Mouse (Mus musculus): ENCODE measurements around the gene Rbm17. TPM values are rescaled to one million over a fixed set of nuclear protein-coding genes. Genes with fewer than 3 reads are reported as not detected.

Gene Rbm17
- 107 and 108 TPM in 2 replicates for polyA plus RNA-seq (2016; fragmentation: Nextera tagmentation; extraction: Ambion mirVana)

DNA sequence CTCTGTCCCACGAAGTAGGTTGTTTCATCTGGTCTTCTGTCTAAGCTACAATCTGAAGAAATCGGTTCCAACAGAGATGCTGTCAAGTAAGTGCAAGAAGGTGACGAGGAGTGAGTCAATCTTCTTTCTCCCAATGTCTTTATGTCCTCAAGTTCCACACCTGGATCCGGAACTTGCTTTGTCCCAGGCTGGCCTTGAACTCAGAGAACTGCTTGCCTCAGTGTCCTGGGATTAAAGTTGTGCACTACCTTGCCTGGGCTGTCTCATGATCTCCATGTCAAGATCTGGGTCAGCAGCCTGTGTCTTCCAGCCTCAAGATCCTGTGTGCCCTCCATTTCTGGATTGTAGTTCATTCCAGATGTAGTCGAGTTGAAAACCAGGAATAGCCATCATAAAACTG is at the start of gene Rbm17:
Rbm17 (minus strand) TSS at position 101 of the 400 bp plus-strand sequence.
- H3K4me1 ChIP-seq: peaks cover 20% of the 10 kb centered on the region
- H3K9ac ChIP-seq: peak within 1 kb of the TSS; percentile 95
- ATAC-seq: no peak
- WGBS (ENCODE audit: insufficient replicate concordance): 66% methylated on average over 5 of the region's 5 CpGs
- peak within 1 kb of the TSS; percentile 78 for H3K27ac ChIP-seq
- peaks cover 21% of the 10 kb centered on the region for H3K36me3 ChIP-seq
- no peaks in the 10 kb centered on the region for H3K9me3 ChIP-seq (replicated peaks)
- H3K4me3 ChIP-seq: peak within 1 kb of the TSS; percentile 94
- peak within 1 kb of the TSS; percentile 80 for H3K4me2 ChIP-seq
- no peaks in the 10 kb centered on the region for H3K27me3 ChIP-seq (replicated peaks)

- no peak for ATAC-seq
- no peaks in the 10 kb centered on the region for H3K9me3 ChIP-seq (replicated peaks)
- 24% methylated on average over 6 of the region's 6 CpGs for WGBS (ENCODE audit: insufficient replicate concordance)
Measured at GRCm38 (mm10) chr2:11653330-11653729, 49.4 kb upstream of the Rbm17 start.

DNA sequence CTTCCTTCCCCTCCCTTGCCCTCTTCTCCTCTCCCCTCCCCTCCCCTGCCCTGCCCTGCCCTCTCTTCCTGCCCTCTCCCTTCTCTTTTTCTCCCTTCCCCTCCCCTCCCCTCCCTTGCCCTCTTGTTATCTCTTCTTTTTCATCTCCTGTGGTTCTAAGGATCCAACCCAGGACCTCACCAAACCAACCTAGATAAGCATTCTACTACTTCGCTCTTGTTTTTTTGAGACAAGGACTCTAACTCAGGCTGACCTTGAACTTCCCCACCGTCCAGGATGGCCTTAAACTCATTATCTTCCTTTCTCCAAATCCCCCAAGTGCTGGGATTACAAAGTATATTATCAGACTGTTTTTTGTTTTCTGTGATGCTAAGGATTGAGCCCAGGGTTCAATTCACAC is 48.8 kb upstream of the Rbm17 start:
- no peak overlapping the region for H3K9ac ChIP-seq
- H3K27me3 ChIP-seq (replicated peaks): no peaks in the 10 kb centered on the region
- no peaks in the 10 kb centered on the region for H3K9me3 ChIP-seq (replicated peaks)
- H3K4me3 ChIP-seq: no peak overlapping the region
- H3K36me3 ChIP-seq: no peaks in the 10 kb centered on the region
- no peak overlapping the region for H3K4me2 ChIP-seq
- WGBS (ENCODE audit: insufficient replicate concordance): 15% methylated on average over 2 of the region's 2 CpGs
- ATAC-seq: no peak
- H3K27ac ChIP-seq: no peak overlapping the region
- no peaks in the 10 kb centered on the region for H3K4me1 ChIP-seq

More at GRCm38 (mm10) chr2:11653330-11653729, 49.4 kb upstream of the Rbm17 start:
- H3K4me2 ChIP-seq: no peak overlapping the region
- no peaks in the 10 kb centered on the region for H3K27me3 ChIP-seq (replicated peaks)
- no peaks in the 10 kb centered on the region for H3K4me1 ChIP-seq
- H3K4me3 ChIP-seq: no peak overlapping the region
- H3K9ac ChIP-seq: no peak overlapping the region
- no peak overlapping the region for H3K27ac ChIP-seq
- no peaks in the 10 kb centered on the region for H3K36me3 ChIP-seq

DNA sequence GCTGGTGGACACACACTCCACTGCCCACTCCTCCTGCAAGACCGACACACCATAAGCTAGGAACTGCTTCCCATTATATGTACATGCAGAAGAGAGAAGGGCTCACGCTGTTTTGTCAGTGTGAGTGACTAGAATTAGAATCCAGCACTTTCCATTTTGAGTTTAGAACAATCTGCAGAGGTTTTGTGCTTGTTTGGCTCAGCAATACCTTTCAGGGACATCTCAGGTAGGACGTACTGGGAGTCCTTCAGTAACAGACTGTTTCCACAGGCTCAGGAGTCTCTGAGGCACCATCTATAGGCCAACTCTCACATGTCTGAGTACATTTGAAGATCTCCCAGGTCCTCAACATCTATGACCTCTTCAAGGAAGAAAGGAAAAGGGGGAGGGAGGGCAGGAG is 48.2 kb upstream of the Rbm17 start:
- H3K9me3 ChIP-seq (replicated peaks): no peaks in the 10 kb centered on the region

DNA sequence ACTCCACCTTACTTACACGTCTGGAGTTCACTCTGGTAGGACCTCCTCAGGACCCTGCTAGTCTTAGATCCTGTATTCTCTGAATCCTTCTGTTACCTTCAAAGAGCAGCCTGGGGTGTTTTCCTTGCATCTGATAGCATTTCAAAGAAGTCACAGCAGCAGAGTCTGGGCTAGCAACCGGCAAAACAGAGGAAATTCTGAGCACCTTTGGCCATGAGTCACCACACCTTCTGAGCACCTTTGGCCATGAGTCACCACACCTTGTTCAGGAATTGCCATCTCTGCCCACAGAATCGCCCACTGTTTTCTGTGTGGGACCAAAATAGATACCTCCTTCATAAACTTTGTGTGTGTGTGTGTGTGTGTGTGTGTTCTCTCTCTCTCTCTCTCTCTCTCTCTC is 47.5 kb upstream of the Rbm17 start:
- H3K9me3 ChIP-seq (replicated peaks): no peaks in the 10 kb centered on the region
- H3K27me3 ChIP-seq (replicated peaks): no peaks in the 10 kb centered on the region
- ATAC-seq: no peak
- no peaks in the 10 kb centered on the region for H3K36me3 ChIP-seq
- no peak overlapping the region for H3K4me3 ChIP-seq
- H3K27ac ChIP-seq: no peak overlapping the region
- 28% methylated on average over 3 of the region's 3 CpGs for WGBS (ENCODE audit: insufficient replicate concordance)
- H3K4me2 ChIP-seq: no peak overlapping the region
- no peak overlapping the region for H3K9ac ChIP-seq
- H3K4me1 ChIP-seq: no peaks in the 10 kb centered on the region

More for the DNA sequence above, 48.2 kb upstream of the Rbm17 start:
- Histone ChIP-seq H3K4me3 (no peak overlapping the region), H3K4me1 (no peaks in the 10 kb centered on the region), H3K27ac (no peak overlapping the region), H3K36me3 (no peaks in the 10 kb centered on the region), H3K27me3 (replicated peaks) (no peaks in the 10 kb centered on the region), H3K9ac (no peak overlapping the region), H3K4me2 (no peak overlapping the region)
- no peak for ATAC-seq
- WGBS (ENCODE audit: insufficient replicate concordance): 66% methylated on average over 3 of the region's 3 CpGs

- Histone ChIP-seq H3K9ac (no peak overlapping the region), H3K4me2 (no peak overlapping the region), H3K27me3 (replicated peaks) (no peaks in the 10 kb centered on the region), H3K4me3 (no peak overlapping the region), H3K9me3 (replicated peaks) (no peaks in the 10 kb centered on the region), H3K4me1 (no peaks in the 10 kb centered on the region), H3K36me3 (no peaks in the 10 kb centered on the region), H3K27ac (no peak overlapping the region)
- 58% methylated on average over 2 of the region's 2 CpGs for WGBS (ENCODE audit: insufficient replicate concordance)
- no peak for ATAC-seq
Measured at GRCm38 (mm10) chr2:11645297-11645696, 41.3 kb upstream of the Rbm17 start.

- no peaks in the 10 kb centered on the region for H3K27me3 ChIP-seq (replicated peaks)
- no peak overlapping the region for H3K9ac ChIP-seq
- no peak overlapping the region for H3K4me2 ChIP-seq
- WGBS (ENCODE audit: insufficient replicate concordance): 63% methylated on average over 1 of the region's 1 CpGs
- no peak overlapping the region for H3K27ac ChIP-seq
- no peak overlapping the region for H3K4me3 ChIP-seq
- ATAC-seq: no peak
- H3K4me1 ChIP-seq: no peaks in the 10 kb centered on the region
- no peaks in the 10 kb centered on the region for H3K9me3 ChIP-seq (replicated peaks)
- no peaks in the 10 kb centered on the region for H3K36me3 ChIP-seq
Measured at GRCm38 (mm10) chr2:11644057-11644456, 40.1 kb upstream of the Rbm17 start.

DNA sequence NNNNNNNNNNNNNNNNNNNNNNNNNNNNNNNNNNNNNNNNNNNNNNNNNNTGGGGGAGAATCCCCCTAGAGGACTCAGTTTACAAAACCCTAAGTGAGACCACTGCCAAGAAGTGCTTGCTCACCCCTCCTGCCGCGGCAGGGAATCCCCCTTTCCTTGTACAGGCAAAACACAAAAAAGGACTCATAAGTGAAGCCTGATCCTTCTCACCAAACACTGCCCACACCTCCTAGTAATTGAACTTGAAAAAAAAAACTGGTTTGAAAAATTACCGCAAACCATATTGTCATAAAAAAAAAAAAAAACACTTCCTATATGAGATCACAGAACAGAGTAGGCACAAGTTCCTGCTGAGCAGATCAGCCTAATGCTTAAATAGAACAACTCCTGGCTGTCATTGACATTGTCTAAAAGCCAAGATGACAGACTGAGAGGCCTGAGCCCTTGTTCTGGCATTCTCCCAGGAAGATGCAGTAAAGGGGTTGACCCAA is 38.5 kb upstream of the Rbm17 start, which contains the start of gene Il2ra:
Il2ra (plus strand) TSS at position 357 of the 491 bp plus-strand sequence.
- Histone ChIP-seq H3K27ac (no peak within 1 kb of the TSS), H3K4me1 (no peaks in the 10 kb centered on the region), H3K9me3 (replicated peaks) (no peaks in the 10 kb centered on the region), H3K4me3 (no peak within 1 kb of the TSS), H3K4me2 (no peak within 1 kb of the TSS), H3K9ac (no peak within 1 kb of the TSS), H3K27me3 (replicated peaks) (no peaks in the 10 kb centered on the region), H3K36me3 (no peaks in the 10 kb centered on the region)
- ATAC-seq: no peak
- 70% methylated on average over 3 of the region's 3 CpGs for WGBS (ENCODE audit: insufficient replicate concordance)

DNA sequence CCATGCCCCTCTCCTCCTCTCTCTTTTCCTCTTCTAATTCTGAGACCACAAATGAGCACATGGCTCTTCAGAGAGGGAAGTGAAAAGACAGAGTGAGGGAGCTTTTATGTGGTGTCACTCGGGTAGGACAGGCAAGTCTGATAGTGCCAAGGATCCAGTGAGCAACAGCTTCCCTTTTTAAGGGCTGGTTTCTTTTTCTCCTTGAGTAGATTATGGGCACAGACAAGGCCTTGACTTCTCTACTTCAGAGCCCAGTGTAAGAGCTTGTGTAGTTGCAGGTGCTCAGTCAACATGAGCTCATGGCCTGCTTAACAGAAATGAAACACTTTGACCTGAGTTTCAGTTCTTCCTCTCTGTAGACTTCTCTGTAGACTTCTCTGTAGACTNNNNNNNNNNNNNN is 33.2 kb upstream of the Rbm17 start:
- no peaks in the 10 kb centered on the region for H3K9me3 ChIP-seq (replicated peaks)
- no peak for ATAC-seq
- no peak overlapping the region for H3K4me3 ChIP-seq
- H3K4me2 ChIP-seq: no peak overlapping the region
- H3K27me3 ChIP-seq (replicated peaks): no peaks in the 10 kb centered on the region
- 6% methylated on average over 1 of the region's 1 CpGs for WGBS (ENCODE audit: insufficient replicate concordance)
- H3K27ac ChIP-seq: no peak overlapping the region
- no peaks in the 10 kb centered on the region for H3K4me1 ChIP-seq
- no peak overlapping the region for H3K9ac ChIP-seq
- no peaks in the 10 kb centered on the region for H3K36me3 ChIP-seq

GRCm38 (mm10) chr2:11636138-11636480 is 32.2 kb upstream of the Rbm17 start:
- 63% methylated on average over 3 of the region's 3 CpGs for WGBS (ENCODE audit: insufficient replicate concordance)
- H3K9me3 ChIP-seq (replicated peaks): no peaks in the 10 kb centered on the region
- H3K4me1 ChIP-seq: no peaks in the 10 kb centered on the region
- H3K27ac ChIP-seq: no peak overlapping the region
- no peak overlapping the region for H3K4me2 ChIP-seq
- H3K27me3 ChIP-seq (replicated peaks): no peaks in the 10 kb centered on the region
- H3K4me3 ChIP-seq: no peak overlapping the region
- no peaks in the 10 kb centered on the region for H3K36me3 ChIP-seq
- H3K9ac ChIP-seq: no peak overlapping the region
- ATAC-seq: no peak

DNA sequence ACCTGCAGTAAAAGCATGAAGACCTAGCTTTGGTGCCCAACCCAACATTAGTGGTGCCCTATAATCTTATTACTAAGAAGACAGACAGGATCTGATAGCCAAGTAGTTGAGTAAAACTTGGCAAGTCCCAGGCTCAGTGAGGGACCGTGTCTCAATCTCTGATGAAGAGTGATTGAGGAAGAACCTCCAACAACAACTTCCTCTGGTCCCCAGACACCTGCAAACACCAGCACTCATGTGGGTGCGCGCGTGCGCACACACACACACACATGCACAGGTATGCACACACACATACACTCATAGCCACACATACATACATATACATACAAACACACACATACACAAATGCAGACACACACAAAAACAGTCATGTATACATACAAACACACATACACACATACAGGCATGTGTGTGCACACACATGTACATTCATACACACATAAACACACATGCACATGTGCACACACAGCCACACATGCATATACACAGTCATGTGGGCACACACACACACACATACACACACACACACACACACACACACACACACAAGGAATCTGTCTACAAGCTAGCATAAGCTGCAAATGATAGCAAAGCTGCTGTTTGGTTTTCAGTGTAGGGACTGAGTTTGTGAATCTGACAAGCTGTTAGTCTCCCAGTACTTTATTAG is 31.7 kb upstream of the Rbm17 start:
- no peak for ATAC-seq
- no peak overlapping the region for H3K9ac ChIP-seq
- H3K4me1 ChIP-seq: no peaks in the 10 kb centered on the region
- H3K27ac ChIP-seq: no peak overlapping the region
- no peaks in the 10 kb centered on the region for H3K36me3 ChIP-seq
- H3K27me3 ChIP-seq (replicated peaks): no peaks in the 10 kb centered on the region
- H3K4me3 ChIP-seq: no peak overlapping the region
- H3K9me3 ChIP-seq (replicated peaks): no peaks in the 10 kb centered on the region
- 76% methylated on average over 5 of the region's 5 CpGs for WGBS (ENCODE audit: insufficient replicate concordance)
- no peak overlapping the region for H3K4me2 ChIP-seq

DNA sequence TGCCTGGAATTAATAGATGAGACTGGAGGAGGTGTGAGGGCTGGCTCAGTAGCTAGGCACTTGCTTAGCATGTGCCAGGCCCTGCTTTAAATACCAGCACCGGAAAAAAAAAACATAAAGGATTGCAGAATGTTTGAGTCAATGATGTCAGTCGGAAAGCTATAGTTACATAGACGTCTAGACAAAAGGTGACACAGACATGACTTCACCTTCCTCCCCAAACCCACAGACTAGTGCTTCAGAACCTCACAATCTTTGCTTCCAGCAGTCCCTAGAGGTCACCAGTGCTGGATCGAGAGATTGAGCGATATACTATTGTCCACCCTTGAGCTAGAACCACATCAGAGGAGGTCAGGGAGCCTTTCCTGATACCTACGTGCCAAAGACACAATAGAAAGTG is 31.1 kb upstream of the Rbm17 start:
- Histone ChIP-seq H3K4me2 (no peak overlapping the region), H3K9ac (no peak overlapping the region), H3K9me3 (replicated peaks) (no peaks in the 10 kb centered on the region), H3K4me1 (no peaks in the 10 kb centered on the region), H3K27ac (no peak overlapping the region), H3K27me3 (replicated peaks) (no peaks in the 10 kb centered on the region), H3K4me3 (no peak overlapping the region), H3K36me3 (no peaks in the 10 kb centered on the region)
- 70% methylated on average over 6 of the region's 6 CpGs for WGBS (ENCODE audit: insufficient replicate concordance)
- ATAC-seq: no peak

DNA sequence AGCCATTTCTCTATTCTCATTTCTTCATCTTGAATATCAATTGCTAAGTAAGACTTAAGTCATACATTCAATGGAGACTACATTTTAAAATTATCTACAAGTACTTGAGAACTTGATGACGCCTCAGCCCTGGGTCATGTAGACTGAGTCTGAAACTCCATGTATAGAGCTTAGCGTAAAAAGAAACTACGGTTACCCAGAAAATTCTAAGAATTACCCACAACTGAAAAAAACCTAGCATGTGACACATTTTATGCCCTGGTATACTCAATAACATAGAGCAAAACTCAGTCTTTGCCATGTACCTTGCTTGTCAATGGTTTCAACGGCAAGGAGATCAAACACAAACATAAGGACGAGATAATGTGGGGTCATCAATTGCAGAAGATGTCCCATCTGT is 21.9 kb upstream of the Rbm17 start, which contains the start of gene Gm17490:
Gm17490 (minus strand) TSS at position 375 of the 400 bp plus-strand sequence.
- Histone ChIP-seq H3K4me3 (no peak within 1 kb of the TSS), H3K4me2 (no peak within 1 kb of the TSS), H3K36me3 (no peaks in the 10 kb centered on the region), H3K9ac (no peak within 1 kb of the TSS), H3K4me1 (no peaks in the 10 kb centered on the region), H3K27ac (no peak within 1 kb of the TSS), H3K9me3 (replicated peaks) (no peaks in the 10 kb centered on the region), H3K27me3 (replicated peaks) (no peaks in the 10 kb centered on the region)
- no peak for ATAC-seq
- 86% methylated on average over 5 of the region's 5 CpGs for WGBS (ENCODE audit: insufficient replicate concordance)

All from liver, embryonic 12.5 days (tissue).